Mouse (Mus musculus) neural tube, embryonic 12.5 days (tissue): ENCODE measurements around the gene Hist2h3b. TPM values are rescaled to one million over a fixed set of nuclear protein-coding genes. Genes with fewer than 3 reads are reported as not detected.

Source experiments
- ATAC-seq: fragments of 200-750 bp; cut with Nextera tagmentation; 2 replicates; pipeline ENCODE4 v1.8.0; 2017; ENCODE audit warnings: low read depth, mild to moderate bottlenecking, moderate TSS enrichment, moderate library complexity; ENCODE audit not compliant: low FRiP score
- H3K27ac ChIP-seq: fragments of 300-500 bp; sonication (generic); 2 replicates; pipeline ENCODE4 v1.5.1; 2016
- H3K27me3 ChIP-seq: fragments of 300-500 bp; sonication (generic); replicated peaks from 2 replicates; pipeline ENCODE4 v1.6.1; 2016; ENCODE audit warnings: mild to moderate bottlenecking
- H3K36me3 ChIP-seq: fragments of 300-500 bp; sonication (generic); 2 replicates; pipeline ENCODE4 v1.6.1; 2016; ENCODE audit warnings: mild to moderate bottlenecking
- H3K4me1 ChIP-seq: fragments of 300-500 bp; sonication (generic); 2 replicates; pipeline ENCODE4 v1.6.1; 2016
- H3K4me2 ChIP-seq: fragments of 300-500 bp; sonication (generic); replicated peaks from 2 replicates; pipeline ENCODE4 v1.6.1; 2016; ENCODE audit warnings: mild to moderate bottlenecking
- H3K4me3 ChIP-seq: fragments of 300-500 bp; sonication (generic); 2 replicates; pipeline ENCODE4 v1.5.1; 2016
- H3K9ac ChIP-seq: fragments of 300-500 bp; sonication (generic); 2 replicates; pipeline ENCODE4 v1.6.1; 2016; ENCODE audit warnings: mild to moderate bottlenecking
- H3K9me3 ChIP-seq: fragments of 300-500 bp; sonication (generic); 2 replicates; pipeline ENCODE4 v1.6.1; 2016; ENCODE audit warnings: mild to moderate bottlenecking
- whole genome bisulfite sequencing: fragments of 180-500 bp; shearing (Covaris S2); methylation state at CpG from one replicate; pipeline ENCODE4 v1.1.7; 2016; 5-methylcytosine and 5-hydroxymethylcytosine counted together
- microRNA-seq: library from miRNA; unstranded; fragments of <30 nt; microRNA quantifications from one replicate; pipeline ENCODE4, GENCODE M21; 2017
- polyA plus RNA-seq: library from polyadenylated mRNA; unstranded; fragments of >200 nt; fragmentation: Nextera tagmentation; extraction: Ambion mirVana; gene quantifications from 2 replicates; pipeline ENCODE4 v1.2.1, GENCODE M21; 2016

The Hist2h3b gene
- polyA plus RNA-seq, 1 experiment from 2014 or later, result 41.2 TPM

- no peak within 1 kb of the TSS for H3K27ac ChIP-seq
- no peak within 1 kb of the TSS for H3K4me2 ChIP-seq
- no peak for ATAC-seq
- H3K9ac ChIP-seq, result no peak within 1 kb of the TSS
- H3K4me1 ChIP-seq, result no peaks in the 10 kb centered on the region
- no peak within 1 kb of the TSS for H3K4me3 ChIP-seq
- H3K27me3 ChIP-seq, result no peaks in the 10 kb centered on the region
- H3K36me3 ChIP-seq, result no peaks in the 10 kb centered on the region
- WGBS, result 87% methylated on average over 4 of the region's 4 CpGs
- no peaks in the 10 kb centered on the region for H3K9me3 ChIP-seq
These were observed 25.3 kb downstream of the Hist2h3b start, which contains the start of gene Fcgr1 for GRCm38 (mm10) chr3:96293787-96294186. TSS of gene Fcgr1 (minus strand) at chr3:96293969.

GRCm38 (mm10) chr3:96298360-96298759 is 29.9 kb downstream of the Hist2h3b start:
- Histone ChIP-seq H3K36me3 (no peaks in the 10 kb centered on the region), H3K4me2 (no peak overlapping the region), H3K9me3 (no peaks in the 10 kb centered on the region), H3K27me3 (0 out of 2 replicates have a peak, but pooled peaks cover under 1% of the 10 kb centered on the region), H3K27ac (no peak overlapping the region), H3K9ac (no peak overlapping the region), H3K4me3 (no peak overlapping the region), H3K4me1 (no peaks in the 10 kb centered on the region)
- no peak for ATAC-seq
- WGBS, result 90% methylated on average over 4 of the region's 4 CpGs

GRCm38 (mm10) chr3:96299562-96299961 is 31.1 kb downstream of the Hist2h3b start:
- Histone ChIP-seq H3K4me1 (no peaks in the 10 kb centered on the region), H3K4me2 (no peak overlapping the region), H3K36me3 (no peaks in the 10 kb centered on the region), H3K27ac (no peak overlapping the region), H3K9me3 (no peaks in the 10 kb centered on the region), H3K4me3 (no peak overlapping the region), H3K9ac (no peak overlapping the region), H3K27me3 (0 out of 2 replicates have a peak, but pooled peaks cover 4% of the 10 kb centered on the region)
- ATAC-seq, result no peak
- 98% methylated on average over 2 of the region's 2 CpGs for WGBS

GRCm38 (mm10) chr3:96300706-96301529 is 32.5 kb downstream of the Hist2h3b start:
- H3K4me3 ChIP-seq, result no peak overlapping the region
- no peaks in the 10 kb centered on the region for H3K4me1 ChIP-seq
- H3K27ac ChIP-seq, result no peak overlapping the region
- ATAC-seq, result no peak
- no peak overlapping the region for H3K9ac ChIP-seq
- H3K4me2 ChIP-seq, result peak overlapping the region; percentile 37; the same call in 1 of the 2 replicates
- no peaks in the 10 kb centered on the region for H3K9me3 ChIP-seq
- H3K36me3 ChIP-seq, result no peaks in the 10 kb centered on the region
- H3K27me3 ChIP-seq, result 0 out of 2 replicates have a peak, but pooled peaks cover 4% of the 10 kb centered on the region
- 79% methylated on average over 26 of the region's 26 CpGs for WGBS

GRCm38 (mm10) chr3:96302076-96302475 is 33.6 kb downstream of the Hist2h3b start:
- ATAC-seq, result no peak
- no peak overlapping the region for H3K27ac ChIP-seq
- no peak overlapping the region for H3K9ac ChIP-seq
- no peak overlapping the region for H3K4me2 ChIP-seq
- H3K9me3 ChIP-seq, result no peaks in the 10 kb centered on the region
- H3K27me3 ChIP-seq, result 0 out of 2 replicates have a peak, but pooled peaks cover 4% of the 10 kb centered on the region
- no peaks in the 10 kb centered on the region for H3K4me1 ChIP-seq
- no peak overlapping the region for H3K4me3 ChIP-seq
- no peaks in the 10 kb centered on the region for H3K36me3 ChIP-seq
- 87% methylated on average over 5 of the region's 5 CpGs for WGBS

GRCm38 (mm10) chr3:96306506-96306905 is 38.1 kb downstream of the Hist2h3b start:
- no peak overlapping the region for H3K9ac ChIP-seq

GRCm38 (mm10) chr3:96309441-96309840 is 41.0 kb downstream of the Hist2h3b start:
- Histone ChIP-seq H3K36me3 (no peaks in the 10 kb centered on the region), H3K27me3 (no peaks in the 10 kb centered on the region), H3K4me3 (no peak overlapping the region), H3K4me2 (no peak overlapping the region), H3K9ac (no peak overlapping the region), H3K4me1 (no peaks in the 10 kb centered on the region), H3K9me3 (no peaks in the 10 kb centered on the region), H3K27ac (no peak overlapping the region)
- ATAC-seq, result no peak
- WGBS, result 67% methylated on average over 3 of the region's 3 CpGs

More at GRCm38 (mm10) chr3:96306506-96306905, 38.1 kb downstream of the Hist2h3b start:
- no peaks in the 10 kb centered on the region for H3K36me3 ChIP-seq
- no peak overlapping the region for H3K4me2 ChIP-seq
- no peak overlapping the region for H3K27ac ChIP-seq
- H3K9me3 ChIP-seq, result no peaks in the 10 kb centered on the region
- H3K27me3 ChIP-seq, result 0 out of 2 replicates have a peak, but pooled peaks cover 4% of the 10 kb centered on the region
- H3K4me3 ChIP-seq, result no peak overlapping the region
- WGBS, result 83% methylated on average over 9 of the region's 9 CpGs
- no peak for ATAC-seq
- H3K4me1 ChIP-seq, result no peaks in the 10 kb centered on the region

GRCm38 (mm10) chr3:96312341-96313098 is 44.1 kb downstream of the Hist2h3b start:
- H3K4me1 ChIP-seq, result no peaks in the 10 kb centered on the region
- no peak overlapping the region for H3K27ac ChIP-seq
- no peaks in the 10 kb centered on the region for H3K27me3 ChIP-seq
- 68% methylated on average over 8 of the region's 8 CpGs for WGBS
- ATAC-seq, result no peak
- no peaks in the 10 kb centered on the region for H3K36me3 ChIP-seq
- H3K9ac ChIP-seq, result no peak overlapping the region
- H3K9me3 ChIP-seq, result no peaks in the 10 kb centered on the region
- H3K4me3 ChIP-seq, result no peak overlapping the region
- no peak overlapping the region for H3K4me2 ChIP-seq

Small RNA genes within 50 kb of the gene (microRNA-seq; reads per million reads assigned to microRNA genes)
- gene Gm44492, result not detected
- not detected for gene Gm47311
- not detected for gene Gm47313

Other genes with a start within 250 kb of the Hist2h3b start
- 48.3 TPM in 2 replicates for gene Vps45, start 210.2 kb upstream of the Hist2h3b start, polyA plus RNA-seq
- gene Otud7b, start 164.1 kb upstream of the Hist2h3b start, polyA plus RNA-seq, result 11.6 and 16.2 TPM in 2 replicates
- 9.8 and 14.1 TPM in 2 replicates for gene Mtmr11, start 106.7 kb upstream of the Hist2h3b start, polyA plus RNA-seq
- 165 and 183 TPM in 2 replicates for gene Sf3b4, start 96.3 kb upstream of the Hist2h3b start, polyA plus RNA-seq
- 44.4 and 44.8 TPM in 2 replicates for gene Sv2a, start 87.5 kb upstream of the Hist2h3b start, polyA plus RNA-seq
- 60.8 and 69.5 TPM in 2 replicates for gene Bola1, start 48.9 kb upstream of the Hist2h3b start, polyA plus RNA-seq
- gene Hist2h2ab, start 48.8 kb upstream of the Hist2h3b start, polyA plus RNA-seq, result 1.7 TPM in 1 of 2 replicates, not detected in the other
- gene Hist2h2ac, start 47.8 kb upstream of the Hist2h3b start, polyA plus RNA-seq, result 5.7 and 9.5 TPM in 2 replicates
- gene Hist2h2be, start 47.5 kb upstream of the Hist2h3b start, polyA plus RNA-seq, result 5.6 and 5.7 TPM in 2 replicates
- 5.0 and 8.2 TPM in 2 replicates for gene Hist2h3c2, start 29.5 kb upstream of the Hist2h3b start, polyA plus RNA-seq
- 54.5 and 73.7 TPM in 2 replicates for gene Hist2h2aa2, start 28.4 kb upstream of the Hist2h3b start, polyA plus RNA-seq
- 19.2 and 21.1 TPM in 2 replicates for gene Hist2h2aa1, start 23.2 kb upstream of the Hist2h3b start, polyA plus RNA-seq
- 0.50 and 1.1 TPM in 2 replicates for gene Hist2h3c1, start 22.0 kb upstream of the Hist2h3b start, polyA plus RNA-seq
- 8.5 and 13.5 TPM in 2 replicates for gene Hist2h4, start 5.3 kb upstream of the Hist2h3b start, polyA plus RNA-seq
- gene Hist2h2bb, start 1.1 kb downstream of the Hist2h3b start, polyA plus RNA-seq, result 9.1 and 16.6 TPM in 2 replicates
- gene Fcgr1, start 25.3 kb downstream of the Hist2h3b start, polyA plus RNA-seq, result 1.4 and 1.5 TPM in 2 replicates
- not detected in 2 replicates for gene BC107364, start 183.7 kb downstream of the Hist2h3b start, polyA plus RNA-seq